In the genomic region with DNA sequence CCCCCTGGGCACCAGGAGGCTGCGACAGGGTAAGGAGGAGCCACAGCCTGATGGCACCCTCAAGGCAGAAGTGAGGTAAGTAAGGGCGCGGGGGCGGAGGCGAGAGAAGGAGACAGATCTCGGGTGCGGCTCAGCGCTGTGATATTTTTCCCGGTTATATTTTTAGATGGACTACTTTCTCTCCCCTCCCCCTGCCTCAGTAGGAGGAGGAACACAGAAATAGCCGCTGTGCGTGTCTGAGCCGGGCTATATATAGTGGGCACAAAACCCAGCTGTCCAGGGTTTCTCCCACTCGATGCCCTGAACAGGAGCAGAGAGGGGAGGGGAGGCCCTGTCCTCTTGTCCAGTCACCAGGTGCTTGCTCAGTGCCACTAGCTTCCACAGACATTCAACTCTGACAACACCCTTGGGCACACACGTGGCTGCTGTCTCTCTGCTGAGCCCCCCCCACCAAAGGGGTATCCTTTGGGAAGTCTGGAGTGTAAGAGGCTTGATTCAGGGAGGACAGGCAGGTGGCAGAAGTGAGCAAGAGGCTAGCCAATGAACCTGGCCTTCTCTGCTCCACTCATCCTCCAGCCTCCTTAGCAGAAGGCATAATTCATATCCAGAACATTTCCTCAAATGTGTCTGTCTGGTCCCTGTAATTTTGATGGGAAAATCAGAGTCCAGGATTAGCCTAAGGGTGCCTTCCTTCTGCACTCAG, we compare ENCODE assay signal across 10 mouse cellular contexts.
DNase-seq lines count a peak whose midpoint lies in the region; ATAC-seq and TF ChIP-seq lines count a peak whose summit lies in the region.
"Had no signal": no experiment of that assay in that cellular context is flagged by ENCODE, and none has a peak within 500 bp of the region (broad histone marks: within the 10 kb centered on the region; RNA-seq: fewer than 3 reads in every experiment).

No protein-coding gene starts in this region.

- no peak for TF ChIP-seq EP300 in liver, postnatal 0 days (IDR thresholded peaks at IDR 0.05; ENCODE audit: low read depth)

- DNase-seq in left cerebral cortex, adult 11 months (ENCODE audit: low spot score): peak; percentile 91
- DNase-seq in left cerebral cortex, postnatal 4 days: no peak
- peak; percentile 63 for DNase-seq in gastrocnemius, postnatal 25 days
- peak; percentile 54 to 75 for DNase-seq in layer of hippocampus, adult 8-10 months (ENCODE audit: low spot score in 2 of 2)
- DNase-seq in right cerebral cortex, postnatal 14 days: peak; percentile 90
- DNase-seq in liver, postnatal 0 days: no peak
- DNase-seq in kidney, postnatal 4 days: no peak
- DNase-seq: adrenal gland, postnatal 36 days had no signal

- no peak overlapping the region for H3K27ac ChIP-seq in liver, postnatal 0 days (ENCODE audit: low read depth)

- no peaks in the 10 kb centered on the region for H3K4me1 ChIP-seq in liver, postnatal 0 days (ENCODE audit: insufficient read depth)
- H3K4me1 ChIP-seq: megakaryocyte, embryonic 14.5 days had no signal

- H3K4me3 ChIP-seq in liver, postnatal 0 days (ENCODE audit: low read depth, low read length): no peak overlapping the region
- H3K4me3 ChIP-seq: megakaryocyte, embryonic 14.5 days had no signal

- no peaks in the 10 kb centered on the region for H3K27me3 ChIP-seq in liver, postnatal 0 days (ENCODE audit: insufficient read depth, low read length)

- intact Hi-C loops in left cerebral cortex, postnatal 4 days (cut with DNase I): no loop called here

- no peak for ATAC-seq in liver, postnatal 0 days
- no peak for ATAC-seq in monocyte, adult 5-6 weeks (replicated peaks; ENCODE audit: insufficient number of reproducible peaks, low FRiP score, low TSS enrichment, poor library complexity, severe bottlenecking)

- no peak for TF ChIP-seq CTCF in liver, postnatal 0 days (IDR thresholded peaks at IDR 0.05; ENCODE audit: low read depth)

- H3K36me3 ChIP-seq in liver, postnatal 0 days (replicated peaks; ENCODE audit: insufficient read depth, low read length): no peaks in the 10 kb centered on the region

- H3K9ac ChIP-seq in liver, postnatal 0 days (replicated peaks): no peak overlapping the region

- WGBS in liver, postnatal 0 days (ENCODE audit: insufficient replicate concordance): 63% methylated on average over 14 of the region's 14 CpGs

- H3K4me2 ChIP-seq in liver, postnatal 0 days (ENCODE audit: low read depth, low read length): no peak overlapping the region

- H3K9me3 ChIP-seq in liver, postnatal 0 days (ENCODE audit: low read length): no peaks in the 10 kb centered on the region
- H3K9me3 ChIP-seq: megakaryocyte, embryonic 14.5 days had no signal

Comparison
In these comparisons a context has a peak if more than half of its experiments do, and no peak if none do; other contexts are left out.
1. DNase-seq: peak in left cerebral cortex, adult 11 months (single experiment), gastrocnemius, postnatal 25 days (single experiment), layer of hippocampus, adult 8-10 months (2 of 2) and right cerebral cortex, postnatal 14 days (single experiment); none in left cerebral cortex, postnatal 4 days (single experiment), liver, postnatal 0 days (single experiment) and kidney, postnatal 4 days (0 of 2).